Mouse (Mus musculus) midbrain, embryonic 11.5 days (tissue): ENCODE measurements around the gene Tyw1. TPM values are rescaled to one million over a fixed set of nuclear protein-coding genes. Genes with fewer than 3 reads are reported as not detected.

Experiments used
- ATAC-seq: fragments of 200-750 bp; cut with Nextera tagmentation; 2 replicates; pipeline ENCODE4 v1.8.0; 2017; ENCODE audit warnings: moderate TSS enrichment, moderate library complexity; ENCODE audit not compliant: low FRiP score
- DNase-seq: peaks from one replicate; pipeline ENCODE4 v3.0.0; 2015; ENCODE audit warnings: low spot score; ENCODE audit errors: missing footprints
- H3K27ac ChIP-seq: fragments of 300-500 bp; sonication (generic); 2 replicates; pipeline ENCODE4 v1.5.1; 2014; ENCODE audit warnings: low read depth, low read length
- H3K27me3 ChIP-seq: fragments of 300-500 bp; sonication (generic); 2 replicates; pipeline ENCODE4 v1.6.1; 2014; ENCODE audit warnings: mild to moderate bottlenecking, low read length, moderate library complexity, mixed read lengths; ENCODE audit not compliant: control insufficient read depth, insufficient read depth
- H3K36me3 ChIP-seq: fragments of 300-500 bp; sonication (generic); 2 replicates; pipeline ENCODE4 v1.6.1; 2014; ENCODE audit warnings: mild to moderate bottlenecking, low read length, moderate library complexity, mixed read lengths; ENCODE audit not compliant: control insufficient read depth, insufficient read depth
- H3K4me1 ChIP-seq: fragments of 300-500 bp; sonication (generic); 2 replicates; pipeline ENCODE4 v1.6.1; 2014; ENCODE audit warnings: low read length; ENCODE audit not compliant: control insufficient read depth, insufficient read depth
- H3K4me2 ChIP-seq: fragments of 300-500 bp; sonication (generic); 2 replicates; pipeline ENCODE4 v1.6.1; 2014; ENCODE audit warnings: mild to moderate bottlenecking, moderate library complexity
- H3K4me3 ChIP-seq: fragments of 300-500 bp; sonication (generic); 2 replicates; pipeline ENCODE4 v1.5.1; 2014; ENCODE audit warnings: low read depth, low read length
- H3K9ac ChIP-seq: fragments of 300-500 bp; sonication (generic); 2 replicates; pipeline ENCODE4 v1.6.1; 2014; ENCODE audit warnings: low read length
- H3K9me3 ChIP-seq: fragments of 300-500 bp; sonication (generic); 2 replicates; pipeline ENCODE4 v1.6.1; 2016; ENCODE audit warnings: low read length; ENCODE audit not compliant: control insufficient read depth
- WGBS: fragments of 180-500 bp; shearing (Covaris S2); extraction: QIAGEN DNeasy Blood & Tissue Kit; methylation state at CpG from one replicate; pipeline ENCODE4 v1.1.7; 2014; 5-methylcytosine and 5-hydroxymethylcytosine counted together
- polyA plus RNA-seq: library from polyadenylated mRNA; unstranded; fragments of >200 nt; fragmentation: Nextera tagmentation; extraction: Ambion mirVana; gene quantifications from 2 replicates; pipeline ENCODE4 v1.2.1, GENCODE M21; 2014

The Tyw1 gene
- polyA plus RNA-seq, 1 experiment from 2014 or later = 32.1 TPM

GRCm38 (mm10) chr5:130273046-130273445, 17.6 kb downstream of the Tyw1 start:
- WGBS = 97% methylated on average over 6 of the region's 6 CpGs
- no peaks in the 10 kb centered on the region for H3K27me3 ChIP-seq
- peaks cover 12% of the 10 kb centered on the region for H3K36me3 ChIP-seq
- ATAC-seq (no peak), DNase-seq (no peak)
- H3K4me1 ChIP-seq = no peaks in the 10 kb centered on the region
- H3K9me3 ChIP-seq = no peaks in the 10 kb centered on the region
- H3K4me3 ChIP-seq = no peak overlapping the region
- H3K4me2 ChIP-seq = no peak overlapping the region
- H3K27ac ChIP-seq = no peak overlapping the region
- H3K9ac ChIP-seq = no peak overlapping the region

- WGBS = 60% methylated on average over 4 of the region's 4 CpGs
- Histone ChIP-seq H3K4me3 (no peak overlapping the region), H3K9ac (no peak overlapping the region), H3K4me1 (no peaks in the 10 kb centered on the region), H3K36me3 (peaks cover 15% of the 10 kb centered on the region), H3K27ac (no peak overlapping the region), H3K27me3 (no peaks in the 10 kb centered on the region), H3K9me3 (no peaks in the 10 kb centered on the region), H3K4me2 (no peak overlapping the region)
- ATAC-seq (no peak), DNase-seq (peak; percentile 86)
These were observed 20.1 kb downstream of the Tyw1 start for GRCm38 (mm10) chr5:130275509-130275908.

GRCm38 (mm10) chr5:130278011-130278472, 22.6 kb downstream of the Tyw1 start:
- Histone ChIP-seq H3K9me3 (no peaks in the 10 kb centered on the region), H3K36me3 (peaks cover 12% of the 10 kb centered on the region), H3K27me3 (no peaks in the 10 kb centered on the region), H3K4me2 (no peak overlapping the region), H3K9ac (no peak overlapping the region), H3K4me3 (no peak overlapping the region), H3K27ac (no peak overlapping the region), H3K4me1 (no peaks in the 10 kb centered on the region)
- WGBS = 90% methylated on average over 7 of the region's 7 CpGs
- DNase-seq = no peak
- ATAC-seq = no peak

- Histone ChIP-seq H3K27me3 (no peaks in the 10 kb centered on the region), H3K36me3 (peaks cover 13% of the 10 kb centered on the region), H3K4me2 (no peak overlapping the region), H3K9ac (no peak overlapping the region), H3K4me3 (no peak overlapping the region), H3K9me3 (no peaks in the 10 kb centered on the region; the same call in 1 of the 2 replicates), H3K4me1 (no peaks in the 10 kb centered on the region), H3K27ac (no peak overlapping the region)
- 94% methylated on average over 9 of the region's 9 CpGs for WGBS
- DNase-seq = no peak
- no peak for ATAC-seq
These were observed 27.8 kb downstream of the Tyw1 start for GRCm38 (mm10) chr5:130283079-130283732.

- Histone ChIP-seq H3K27me3 (no peaks in the 10 kb centered on the region), H3K9ac (no peak overlapping the region), H3K4me3 (no peak overlapping the region), H3K4me1 (no peaks in the 10 kb centered on the region), H3K9me3 (no peaks in the 10 kb centered on the region; the same call in 1 of the 2 replicates), H3K36me3 (peaks cover 13% of the 10 kb centered on the region; the same call in 1 of the 2 replicates), H3K27ac (no peak overlapping the region), H3K4me2 (no peak overlapping the region)
- no peak for ATAC-seq
- no peak for DNase-seq
- WGBS = 90% methylated on average over 7 of the region's 7 CpGs
These were observed 32.7 kb downstream of the Tyw1 start for GRCm38 (mm10) chr5:130288106-130288505.

- DNase-seq (no peak), ATAC-seq (no peak)
- Histone ChIP-seq H3K4me3 (no peak overlapping the region), H3K27me3 (no peaks in the 10 kb centered on the region), H3K27ac (no peak overlapping the region), H3K4me2 (no peak overlapping the region), H3K4me1 (no peaks in the 10 kb centered on the region), H3K9ac (no peak overlapping the region), H3K36me3 (peaks cover 7% of the 10 kb centered on the region; the same call in 1 of the 2 replicates), H3K9me3 (no peaks in the 10 kb centered on the region)
- WGBS = 98% methylated on average over 6 of the region's 6 CpGs
These were observed 34.8 kb downstream of the Tyw1 start for GRCm38 (mm10) chr5:130290242-130290641.

- Histone ChIP-seq H3K4me2 (no peak overlapping the region), H3K9ac (no peak overlapping the region), H3K27me3 (no peaks in the 10 kb centered on the region), H3K4me1 (no peaks in the 10 kb centered on the region), H3K36me3 (peaks cover 7% of the 10 kb centered on the region; the same call in 1 of the 2 replicates), H3K27ac (no peak overlapping the region), H3K4me3 (no peak overlapping the region), H3K9me3 (no peaks in the 10 kb centered on the region)
- 96% methylated on average over 12 of the region's 12 CpGs for WGBS
- no peak for DNase-seq
- ATAC-seq = no peak
These were observed 35.4 kb downstream of the Tyw1 start for GRCm38 (mm10) chr5:130290775-130291174.

GRCm38 (mm10) chr5:130292976-130293375, 37.6 kb downstream of the Tyw1 start:
- Histone ChIP-seq H3K4me3 (no peak overlapping the region), H3K4me1 (no peaks in the 10 kb centered on the region), H3K36me3 (peaks cover 10% of the 10 kb centered on the region; the same call in 1 of the 2 replicates), H3K27me3 (no peaks in the 10 kb centered on the region), H3K27ac (no peak overlapping the region), H3K9ac (no peak overlapping the region), H3K4me2 (no peak overlapping the region), H3K9me3 (no peaks in the 10 kb centered on the region)
- DNase-seq = no peak
- ATAC-seq = no peak
- 92% methylated on average over 4 of the region's 4 CpGs for WGBS

GRCm38 (mm10) chr5:130293941-130294340, 38.5 kb downstream of the Tyw1 start:
- ATAC-seq = no peak
- Histone ChIP-seq H3K4me3 (no peak overlapping the region), H3K9ac (no peak overlapping the region), H3K9me3 (no peaks in the 10 kb centered on the region), H3K4me1 (no peaks in the 10 kb centered on the region), H3K27me3 (no peaks in the 10 kb centered on the region), H3K27ac (no peak overlapping the region), H3K36me3 (peaks cover 10% of the 10 kb centered on the region; the same call in 1 of the 2 replicates), H3K4me2 (no peak overlapping the region)
- WGBS = 71% methylated on average over 5 of the region's 5 CpGs
- DNase-seq = no peak
